Mouse (Mus musculus) thymus, adult 18-20 months (tissue): ENCODE measurements around the gene Cwc22.

Experiments used
- DNase-seq, 2 experiments: peaks; one replicate each; pipeline ENCODE4 v3.0.0; 2022; ENCODE audit warnings: mixed read lengths in 2 of 2

Gene Cwc22

GRCm38 (mm10) chr2:77871146-77871545, 75.0 kb downstream of the Cwc22 start:
- no peak for DNase-seq

DNA sequence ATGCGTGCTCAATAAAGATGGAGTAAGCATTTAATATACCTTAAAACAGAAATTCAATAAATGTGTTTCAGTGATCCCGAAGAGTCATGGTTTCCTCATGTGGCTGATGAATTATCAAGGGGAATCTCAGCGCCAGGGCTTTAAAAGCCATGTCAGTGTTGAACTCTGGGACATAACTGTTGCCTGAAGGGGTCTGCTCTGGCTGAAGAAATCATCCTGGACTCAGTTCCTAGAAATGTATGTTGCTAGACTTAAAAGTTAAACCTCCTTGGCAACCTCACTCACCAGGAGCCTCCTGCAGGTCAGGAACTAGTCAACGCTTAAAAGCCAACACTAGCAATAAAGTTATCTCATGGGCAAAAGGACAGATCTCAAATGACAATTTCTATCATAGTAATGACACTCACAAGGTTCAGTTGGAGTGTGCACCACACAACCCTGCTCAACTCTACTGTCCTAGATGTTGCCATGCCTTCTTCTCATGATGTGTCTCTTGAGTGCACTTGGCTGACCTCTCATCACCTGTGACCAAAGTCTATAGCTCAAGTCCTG, 76.4 kb downstream of the Cwc22 start:
- DNase-seq, result no peak

GRCm38 (mm10) chr2:77863934-77864333, 82.2 kb downstream of the Cwc22 start:
- no peak for DNase-seq

GRCm38 (mm10) chr2:77863522-77863921, 82.7 kb downstream of the Cwc22 start:
- no peak for DNase-seq

DNA sequence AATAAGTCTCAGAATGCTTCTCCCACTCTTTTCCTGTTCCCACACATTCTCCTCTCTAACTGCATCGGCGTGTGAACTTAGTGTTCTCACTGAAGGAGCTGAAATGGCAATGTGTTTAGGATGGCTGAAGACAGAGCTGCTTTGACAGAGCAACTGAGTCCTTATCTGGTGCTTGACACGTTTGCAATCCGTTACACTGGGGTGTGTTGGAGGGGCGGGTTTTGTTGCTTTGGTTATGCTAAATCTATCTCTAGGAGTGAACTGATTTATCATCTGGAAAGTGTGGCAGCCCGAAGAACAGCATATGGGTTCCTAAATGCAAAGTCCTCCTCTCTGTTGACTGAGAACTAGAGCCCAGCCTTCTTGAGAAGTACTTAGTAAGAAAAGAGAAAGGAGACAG, 104.7 kb downstream of the Cwc22 start:
- no peak for DNase-seq

GRCm38 (mm10) chr2:77839587-77839986, 106.6 kb downstream of the Cwc22 start:
- no peak for DNase-seq

GRCm38 (mm10) chr2:77838688-77839087, 107.5 kb downstream of the Cwc22 start:
- DNase-seq, result no peak

- no peak for DNase-seq
These were observed 110.4 kb downstream of the Cwc22 start for GRCm38 (mm10) chr2:77835781-77836180.
